Mouse (Mus musculus) lung, postnatal 0 days (tissue): ENCODE data around the gene Ugcg.

Source experiments
- CTCF ChIP-seq: IDR thresholded peaks from 2 replicates; pipeline ENCODE4 v1.5.1; 2016; ENCODE audit warnings: antibody characterized with exemption, mild to moderate bottlenecking
- EP300 ChIP-seq: IDR thresholded peaks from 2 replicates; pipeline ENCODE4 v1.6.1; 2016; ENCODE audit warnings: antibody characterized with exemption, mild to moderate bottlenecking, control low read depth

DNA sequence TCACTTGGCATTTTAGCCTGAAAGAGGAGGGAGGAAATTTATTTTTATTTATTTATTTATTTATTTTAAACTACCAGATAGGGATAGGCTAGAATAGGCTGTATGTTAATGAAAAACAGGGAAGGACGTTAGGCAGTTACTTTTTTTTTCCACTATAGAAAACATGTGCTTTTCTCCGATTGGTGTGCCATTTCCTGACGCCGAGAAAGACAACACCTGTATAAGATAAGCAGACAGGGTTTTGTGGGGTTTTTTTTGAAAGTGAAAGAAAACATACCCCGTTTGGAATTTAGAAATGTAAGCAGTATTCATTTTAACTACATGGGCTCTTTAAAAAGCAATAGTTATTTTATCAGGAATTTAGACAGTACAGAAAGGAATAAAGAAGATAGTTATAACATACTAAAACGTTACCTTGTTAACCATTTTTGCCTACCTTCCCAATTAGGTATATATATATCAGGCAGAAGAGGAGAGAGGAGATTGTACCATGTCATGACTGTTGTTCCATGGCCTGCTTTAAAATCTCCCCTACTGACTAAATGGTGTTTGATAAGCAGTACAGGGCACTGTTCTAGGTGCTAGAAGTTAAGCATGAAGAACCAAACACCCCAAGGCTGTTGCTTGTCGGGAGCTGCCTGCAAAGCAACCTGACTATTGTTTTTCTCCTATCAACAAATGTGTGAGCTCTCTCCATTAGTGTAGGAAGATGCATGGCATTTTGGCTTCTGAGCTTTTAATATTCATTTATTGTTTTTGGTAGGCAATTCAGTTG is 1.8 kb downstream of the Ugcg start:
- TF ChIP-seq CTCF: no peak
- no peak for TF ChIP-seq EP300
